Mouse (Mus musculus) regulatory T cell (primary cell): ENCODE results near the gene Kif5a.
"Not testable (repeated sequence)": the region's sequence is repeated elsewhere in the genome, so short reads cannot be mapped to it uniquely, and the experiment has no call there.

Experiments
- in situ Hi-C: fragments of 300-600 bp; cut with MboI, MseI; formaldehyde crosslinking; loops from one replicate; pipeline ENCODE4 v1.15.1; 2025; ENCODE audit warnings: high pct_unique_total_duplicates

The Kif5a gene

DNA sequence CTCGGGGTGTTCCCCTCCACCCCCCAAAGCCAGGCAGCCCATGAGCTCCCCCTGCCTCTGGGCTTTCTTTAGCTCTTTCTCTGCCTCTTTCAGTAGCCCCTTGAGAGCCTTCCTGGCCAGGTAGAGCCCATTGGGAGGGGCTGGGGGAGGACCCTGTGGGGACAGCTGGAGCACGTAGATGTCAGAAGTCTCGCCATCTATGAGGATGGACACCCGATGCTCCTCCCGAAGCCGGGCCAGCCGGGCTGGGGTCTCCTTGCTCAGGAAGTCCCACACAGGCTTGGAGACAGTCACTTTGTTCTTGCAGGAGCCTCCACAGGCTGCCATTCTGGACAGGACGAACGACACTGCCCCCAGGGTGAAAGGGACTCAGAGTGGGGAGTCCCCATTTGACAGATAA is 70.1 kb downstream of the Kif5a start:
- in situ Hi-C loops: no loop called here

DNA sequence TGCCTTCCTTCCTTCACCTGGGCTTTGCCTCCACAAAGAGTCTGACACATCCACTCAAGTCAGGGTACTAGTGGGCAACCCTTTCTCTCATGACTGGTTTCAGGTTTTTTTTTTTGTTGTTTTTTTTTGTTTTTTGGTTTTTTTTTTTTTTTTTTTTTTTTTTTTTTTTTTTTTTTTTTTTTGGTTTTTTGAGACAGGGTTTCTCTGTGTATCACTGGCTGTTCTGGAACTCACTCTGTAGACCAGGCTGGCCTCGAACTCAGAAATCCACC is 71.2 kb downstream of the Kif5a start:
- in situ Hi-C loops: not testable (repeated sequence)

GRCm38 (mm10) chr10:127191191-127192056 is 71.7 kb downstream of the Kif5a start:
- in situ Hi-C loops: no loop called here

GRCm38 (mm10) chr10:127190398-127191190 is 72.6 kb downstream of the Kif5a start:
- in situ Hi-C loops: no loop called here

- in situ Hi-C loops: loop anchor here (10.0 kb wide), 1 partner anchor 125 kb away; the partner anchor contains the start of gene Mars
Observed at GRCm38 (mm10) chr10:127189651-127190381, 73.3 kb downstream of the Kif5a start, which contains the start of gene Arhgef25. Arhgef25 (minus strand) TSS chr10:127190083.

GRCm38 (mm10) chr10:127189116-127189650 is 74.0 kb downstream of the Kif5a start:
- in situ Hi-C loops: loop anchor here (10.0 kb wide), 1 partner anchor 126 kb away; the partner anchor contains the start of gene Mars

- in situ Hi-C loops: loop anchor here (10.0 kb wide), 1 partner anchor 126 kb away; the partner anchor contains the start of gene Mars
Observed at GRCm38 (mm10) chr10:127188465-127189115, 74.6 kb downstream of the Kif5a start.

DNA sequence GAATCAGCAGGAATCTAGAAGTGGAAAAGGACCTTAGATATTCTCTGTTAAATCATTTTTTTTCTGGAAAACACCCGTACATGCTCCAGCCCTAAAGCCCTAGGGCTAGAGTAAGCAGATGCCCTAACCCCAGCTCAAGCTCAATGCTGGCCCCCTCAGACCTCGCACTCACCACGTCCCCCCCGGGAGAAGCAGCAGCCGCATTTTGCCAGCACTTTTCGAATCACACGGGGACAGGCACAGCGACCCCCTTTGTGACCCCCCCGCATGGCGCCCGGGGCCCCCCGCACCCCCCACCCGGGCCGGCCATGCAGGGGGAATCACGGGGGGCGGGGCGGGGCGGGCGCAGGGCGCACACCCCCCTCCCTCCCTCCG is 75.1 kb downstream of the Kif5a start:
- in situ Hi-C loops: loop anchor here (10.0 kb wide), 1 partner anchor 127 kb away; the partner anchor contains the start of gene Mars

DNA sequence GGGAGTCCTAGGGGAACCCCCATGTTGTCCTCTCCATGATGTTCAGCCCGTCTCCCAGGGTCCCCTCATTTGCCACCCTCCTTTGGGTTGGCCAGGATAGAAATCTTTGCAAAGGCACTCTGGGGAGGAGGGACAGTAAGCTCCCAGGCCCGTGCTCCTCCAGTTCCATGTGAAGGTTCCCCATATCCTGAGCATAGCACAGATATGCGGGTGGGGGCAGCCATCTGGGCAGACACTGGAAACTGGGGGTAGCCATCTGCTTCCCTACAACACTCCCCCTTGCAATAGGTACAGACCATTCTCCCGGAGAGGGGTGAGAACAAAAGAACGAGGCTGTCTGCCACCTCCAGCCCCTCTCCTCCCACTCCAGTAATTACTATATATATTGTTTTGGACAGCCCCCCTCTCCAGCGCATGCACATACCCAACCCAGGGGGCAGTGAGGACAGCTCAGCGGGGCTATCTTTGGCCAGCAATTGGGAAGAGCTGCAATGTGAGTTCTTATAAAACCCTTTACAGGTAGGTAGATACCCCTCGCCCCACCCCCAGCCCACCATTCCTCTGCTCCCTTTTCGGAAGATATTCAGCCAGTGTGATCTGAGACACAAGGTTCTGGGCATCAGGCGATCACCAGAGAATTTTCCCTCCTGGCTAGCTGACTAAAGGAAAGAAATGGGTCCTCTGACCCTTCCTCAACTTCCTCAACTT is 75.6 kb downstream of the Kif5a start:
- in situ Hi-C loops: loop anchor here (10.0 kb wide), 1 partner anchor 127 kb away; the partner anchor contains the start of gene Mars

- in situ Hi-C loops: loop anchor here (10.0 kb wide), 1 partner anchor 128 kb away; the partner anchor contains the start of gene Mars
Observed at GRCm38 (mm10) chr10:127186451-127186850, 76.7 kb downstream of the Kif5a start.

GRCm38 (mm10) chr10:127185506-127185905 is 77.6 kb downstream of the Kif5a start:
- in situ Hi-C loops: loop anchor here (10.0 kb wide), 1 partner anchor 129 kb away; the partner anchor contains the start of gene Mars

DNA sequence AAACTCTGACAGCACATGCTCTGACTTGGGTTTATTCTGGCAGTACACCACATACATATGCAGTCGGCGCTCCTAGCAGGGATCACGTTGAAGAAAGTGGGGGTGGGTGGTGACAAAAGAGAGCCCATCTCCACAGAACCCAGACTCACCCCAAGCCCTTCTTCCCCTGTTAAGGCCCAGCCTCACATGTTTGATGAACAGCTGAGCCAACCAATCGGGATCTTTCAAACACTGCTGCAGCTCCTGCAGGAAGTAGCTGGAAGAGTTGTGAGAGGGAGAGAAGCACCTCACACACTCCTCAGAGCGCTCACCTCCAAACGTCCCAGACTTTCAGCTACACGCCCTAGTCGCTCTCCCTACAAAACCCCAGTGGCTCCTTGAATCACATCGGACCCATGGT is 78.0 kb downstream of the Kif5a start:
- in situ Hi-C loops: loop anchor here (10.0 kb wide), 1 partner anchor 130 kb away; the partner anchor contains the start of gene Mars

- in situ Hi-C loops: loop anchor here (10.0 kb wide), 1 partner anchor 131 kb away; the partner anchor contains the start of gene Mars
Observed at GRCm38 (mm10) chr10:127183759-127184158, 79.4 kb downstream of the Kif5a start.

- in situ Hi-C loops: loop anchor here (10.0 kb wide), 1 partner anchor 132 kb away; the partner anchor contains the start of gene Mars
Observed at GRCm38 (mm10) chr10:127182624-127183023, 80.5 kb downstream of the Kif5a start.

DNA sequence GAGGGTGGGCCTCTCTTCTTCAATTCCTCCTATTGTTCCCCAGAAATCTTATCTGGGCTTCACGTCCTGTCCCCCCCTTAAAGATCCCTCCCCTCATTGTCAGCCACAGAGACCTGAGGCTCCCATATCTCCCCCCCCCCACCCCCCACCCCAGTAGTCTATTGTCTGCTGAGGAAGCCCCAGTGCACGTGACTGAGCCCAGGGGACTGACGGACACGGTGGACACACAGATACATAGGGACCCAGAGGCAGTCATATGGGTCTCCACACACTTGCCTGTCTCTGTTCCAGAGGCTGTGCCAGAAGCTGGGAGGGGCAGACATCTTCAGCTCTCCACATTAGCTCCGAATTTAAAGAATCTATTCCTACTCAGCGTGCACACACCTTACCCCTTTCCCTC is 81.6 kb downstream of the Kif5a start:
- in situ Hi-C loops: loop anchor here (10.0 kb wide), 1 partner anchor 133 kb away; the partner anchor contains the start of gene Mars

- in situ Hi-C loops: loop anchor here (10.0 kb wide), 1 partner anchor 134 kb away; the partner anchor contains the start of gene Mars
Observed at GRCm38 (mm10) chr10:127180695-127181047, 82.5 kb downstream of the Kif5a start.

DNA sequence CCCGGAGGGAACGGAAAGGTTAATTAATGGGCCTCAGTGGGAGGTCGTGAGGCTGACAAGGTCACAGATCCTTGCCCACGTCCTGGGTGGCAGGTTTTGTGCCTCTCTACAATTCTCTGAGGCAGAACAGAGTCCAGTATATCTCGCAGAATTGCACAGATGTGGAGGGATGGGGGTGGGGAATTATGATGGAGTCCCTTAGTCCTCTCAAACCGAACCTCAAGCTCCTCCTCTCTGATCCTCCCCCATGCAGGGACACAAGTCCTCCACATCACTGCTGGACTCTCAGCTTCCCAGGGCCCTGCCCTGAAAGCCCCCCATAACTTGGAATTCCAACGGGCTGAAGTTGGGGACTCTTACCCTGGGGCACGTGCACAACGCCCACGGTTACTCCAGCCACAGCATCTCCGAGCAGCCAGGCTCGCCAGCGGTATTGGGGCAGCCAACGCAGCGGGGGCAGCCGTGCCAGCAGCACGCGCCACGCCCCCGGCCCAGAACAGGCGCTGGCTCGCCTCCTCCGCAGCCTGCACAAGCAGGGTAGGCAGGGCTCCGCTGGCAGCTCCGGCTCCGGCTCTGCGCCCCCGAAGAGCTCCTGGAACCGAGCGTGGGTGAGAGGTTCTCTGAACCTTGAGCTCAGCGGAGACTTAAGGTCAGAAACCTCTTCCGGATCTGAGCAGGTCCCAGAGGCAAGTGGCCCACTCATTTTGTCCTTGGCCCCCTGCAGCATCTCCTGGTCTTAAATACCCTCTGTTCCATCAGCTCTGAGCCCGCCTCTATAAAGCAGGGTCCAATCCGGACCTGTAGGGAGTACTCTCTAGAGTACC is 83.1 kb downstream of the Kif5a start, which contains the start of gene Slc26a10:
Gene Slc26a10, minus strand, starts transcription at position 775 of the 824 bp plus-strand sequence.
- in situ Hi-C loops: loop anchor here (5.0 to 10.0 kb wide), 2 partner anchors 102 to 135 kb away; partner anchors contain the start of gene Mars

DNA sequence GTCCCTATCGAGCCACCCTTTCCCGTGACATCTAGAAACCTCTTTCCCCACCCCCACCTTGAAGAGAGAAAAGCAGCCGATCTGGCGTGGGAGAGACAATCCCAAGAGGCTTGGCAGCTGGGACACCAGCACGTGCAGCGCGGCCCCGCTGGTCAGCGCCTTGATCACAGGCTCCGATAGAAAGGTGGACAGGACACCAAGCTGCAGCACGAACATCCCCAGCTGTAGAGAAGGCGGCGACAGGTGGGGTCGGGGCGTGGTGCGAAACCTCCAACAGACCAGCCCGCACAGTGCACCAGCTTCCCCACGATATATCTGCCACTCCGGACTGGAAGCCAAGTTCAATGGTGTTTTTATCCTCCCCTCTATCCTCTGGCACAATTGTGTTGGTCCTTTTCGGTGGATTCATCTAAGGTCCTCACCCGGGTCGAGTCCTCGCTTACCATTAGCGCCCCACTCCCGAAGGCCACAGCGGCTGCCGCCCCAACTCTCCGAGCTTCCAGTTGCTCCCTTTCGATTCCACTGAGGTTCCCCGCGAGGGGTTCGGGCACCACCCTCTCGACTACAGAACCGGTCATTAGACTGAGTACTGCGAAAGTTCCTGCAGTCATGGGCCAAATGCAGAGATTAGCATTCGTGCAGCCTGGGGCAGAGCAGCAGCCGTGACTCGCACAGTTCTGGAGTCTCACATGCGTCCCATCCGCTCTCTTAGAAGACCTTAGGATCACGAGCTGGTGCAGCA is 84.7 kb downstream of the Kif5a start:
- in situ Hi-C loops: loop anchor here (5.0 kb wide), 1 partner anchor 104 kb away; no protein-coding TSS in a partner anchor
